Mouse (Mus musculus): ENCODE data around the gene Gm43517. TPM values are rescaled to one million over a fixed set of nuclear protein-coding genes. Genes with fewer than 3 reads are reported as not detected.

Gm43517 gene
- polyA plus RNA-seq, 1 experiment from 2014 or later = not detected

DNA sequence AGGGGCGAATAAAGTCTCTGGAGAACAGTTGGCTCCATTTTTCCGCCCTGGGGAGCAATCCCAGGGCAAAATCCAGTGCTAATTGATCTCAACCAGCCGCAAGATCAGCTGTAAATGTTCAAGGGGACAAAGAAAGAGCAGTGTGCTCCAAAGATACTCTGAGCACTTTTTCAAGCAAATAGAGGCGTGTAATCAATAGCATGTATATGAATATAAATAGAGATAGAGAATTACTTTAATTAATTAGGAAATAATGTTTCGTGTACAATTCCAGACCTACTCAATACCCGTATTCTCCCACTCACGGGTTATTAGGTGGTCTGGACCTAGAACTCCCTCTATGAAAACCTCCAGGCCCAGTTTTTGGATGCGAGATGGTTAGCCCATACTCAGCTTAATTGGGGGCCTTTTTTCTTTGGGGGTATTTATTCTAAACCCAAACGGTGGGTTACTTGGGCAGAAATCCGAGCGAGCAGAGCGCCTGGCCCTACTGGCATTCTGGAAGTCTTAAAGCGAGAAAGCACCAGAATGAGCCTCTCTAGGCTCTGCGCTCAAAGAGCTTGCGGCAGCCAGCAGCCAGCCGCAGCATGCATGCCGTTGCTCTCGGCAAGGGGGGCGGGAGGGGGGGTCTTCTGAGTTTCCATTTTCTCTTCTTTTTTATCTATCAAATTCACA is 8.5 kb upstream of the Gm43517 start:
- H3K27ac ChIP-seq (ENCODE audit: low read length) = no peak overlapping the region
- no peak overlapping the region for H3K4me3 ChIP-seq (replicated peaks; ENCODE audit: low read length)
- H3K9ac ChIP-seq (ENCODE audit: low read length) = no peak overlapping the region
- H3K9me3 ChIP-seq (replicated peaks; ENCODE audit: control insufficient read depth, low read length) = no peaks in the 10 kb centered on the region
- H3K36me3 ChIP-seq (ENCODE audit: control insufficient read depth, insufficient read depth, low read length) = no peaks in the 10 kb centered on the region
- no peak overlapping the region for H3K4me2 ChIP-seq (ENCODE audit: low read depth, low read length)
- no peaks in the 10 kb centered on the region for H3K4me1 ChIP-seq (ENCODE audit: control insufficient read depth, insufficient read depth, low read length)
- no peak for ATAC-seq (ENCODE audit: insufficient read depth, low FRiP score)
- H3K27me3 ChIP-seq (ENCODE audit: control insufficient read depth, insufficient read depth, low read length) = peaks cover 82% of the 10 kb centered on the region
- WGBS = 2% methylated on average over 19 of the region's 19 CpGs

GRCm38 (mm10) chr12:49377281-49377970 is 7.5 kb upstream of the Gm43517 start:
- Histone ChIP-seq H3K27me3 (ENCODE audit: control insufficient read depth, insufficient read depth, low read length) (peaks cover 90% of the 10 kb centered on the region), H3K4me1 (ENCODE audit: control insufficient read depth, insufficient read depth, low read length) (no peaks in the 10 kb centered on the region), H3K9ac (ENCODE audit: low read length) (no peak overlapping the region), H3K4me2 (ENCODE audit: low read depth, low read length) (no peak overlapping the region), H3K4me3 (replicated peaks; ENCODE audit: low read length) (no peak overlapping the region), H3K9me3 (replicated peaks; ENCODE audit: control insufficient read depth, low read length) (no peaks in the 10 kb centered on the region), H3K27ac (ENCODE audit: low read length) (no peak overlapping the region), H3K36me3 (ENCODE audit: control insufficient read depth, insufficient read depth, low read length) (no peaks in the 10 kb centered on the region)
- no peak for ATAC-seq (ENCODE audit: insufficient read depth, low FRiP score)
- 3% methylated on average over 15 of the region's 15 CpGs for WGBS

- 9% methylated on average over 1 of the region's 1 CpGs for WGBS
- H3K27ac ChIP-seq (ENCODE audit: low read length) = no peak overlapping the region
- H3K4me1 ChIP-seq (ENCODE audit: control insufficient read depth, insufficient read depth, low read length) = 0 out of 2 replicates have a peak, but pooled peaks cover 10% of the 10 kb centered on the region
- no peaks in the 10 kb centered on the region for H3K9me3 ChIP-seq (replicated peaks; ENCODE audit: control insufficient read depth, low read length)
- H3K4me3 ChIP-seq (replicated peaks; ENCODE audit: low read length) = no peak overlapping the region
- H3K4me2 ChIP-seq (ENCODE audit: low read depth, low read length) = no peak overlapping the region
- H3K27me3 ChIP-seq (ENCODE audit: control insufficient read depth, insufficient read depth, low read length) = peaks cover 92% of the 10 kb centered on the region
- no peak for ATAC-seq (ENCODE audit: insufficient read depth, low FRiP score)
- H3K9ac ChIP-seq (ENCODE audit: low read length) = no peak overlapping the region
- no peaks in the 10 kb centered on the region for H3K36me3 ChIP-seq (ENCODE audit: control insufficient read depth, insufficient read depth, low read length)
These were observed 6.1 kb upstream of the Gm43517 start for GRCm38 (mm10) chr12:49378920-49379319.

DNA sequence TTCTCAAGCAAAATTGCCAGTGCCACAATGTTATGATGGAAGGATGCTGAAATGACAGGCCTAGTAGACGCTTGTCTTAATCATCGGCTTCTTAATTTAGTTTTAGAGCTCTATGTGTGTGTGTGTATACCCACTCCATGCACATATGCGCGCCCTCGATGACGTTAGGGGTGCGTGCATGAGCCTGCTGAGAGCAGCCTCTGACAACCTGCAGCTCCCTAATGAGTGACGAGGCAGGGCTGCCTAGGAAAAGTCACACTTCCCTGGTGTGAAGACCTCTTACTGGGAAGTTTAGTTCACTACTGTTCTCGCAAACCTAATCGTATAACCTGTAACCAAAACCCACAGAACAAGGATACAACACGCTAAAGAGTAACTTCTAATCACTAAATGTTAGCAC is 5.5 kb upstream of the Gm43517 start:
- Histone ChIP-seq H3K27ac (ENCODE audit: low read length) (no peak overlapping the region), H3K4me3 (replicated peaks; ENCODE audit: low read length) (no peak overlapping the region), H3K4me2 (ENCODE audit: low read depth, low read length) (no peak overlapping the region), H3K36me3 (ENCODE audit: control insufficient read depth, insufficient read depth, low read length) (no peaks in the 10 kb centered on the region), H3K27me3 (ENCODE audit: control insufficient read depth, insufficient read depth, low read length) (peaks cover 91% of the 10 kb centered on the region), H3K9ac (ENCODE audit: low read length) (no peak overlapping the region), H3K4me1 (ENCODE audit: control insufficient read depth, insufficient read depth, low read length) (0 out of 2 replicates have a peak, but pooled peaks cover 11% of the 10 kb centered on the region), H3K9me3 (replicated peaks; ENCODE audit: control insufficient read depth, low read length) (no peaks in the 10 kb centered on the region)
- WGBS = 6% methylated on average over 11 of the region's 11 CpGs
- no peak for ATAC-seq (ENCODE audit: insufficient read depth, low FRiP score)

DNA sequence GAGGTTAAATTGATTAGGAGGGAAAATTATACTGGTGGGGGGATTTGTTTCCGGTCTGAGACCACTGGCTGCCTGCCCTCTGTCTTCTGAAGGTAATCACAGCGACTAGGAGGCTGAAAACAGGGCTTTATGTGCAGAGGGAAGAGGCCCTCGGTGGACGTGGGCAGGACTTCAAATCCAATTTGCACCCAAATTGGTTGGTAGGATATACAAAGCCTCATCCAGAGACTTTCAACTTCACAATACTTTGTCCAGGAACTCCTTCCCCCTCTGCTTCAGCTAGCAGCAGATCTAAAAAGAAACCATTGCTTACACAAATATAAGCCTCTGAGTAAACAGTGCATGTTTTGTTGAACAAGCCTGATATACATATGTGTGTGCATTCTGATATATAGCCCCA is 4.5 kb upstream of the Gm43517 start:
- H3K27me3 ChIP-seq (ENCODE audit: control insufficient read depth, insufficient read depth, low read length) = peaks cover 94% of the 10 kb centered on the region
- WGBS = 2% methylated on average over 4 of the region's 4 CpGs

GRCm38 (mm10) chr12:49381031-49381525 is 3.9 kb upstream of the Gm43517 start:
- Histone ChIP-seq H3K9me3 (replicated peaks; ENCODE audit: control insufficient read depth, low read length) (no peaks in the 10 kb centered on the region), H3K27me3 (ENCODE audit: control insufficient read depth, insufficient read depth, low read length) (peaks cover 94% of the 10 kb centered on the region), H3K9ac (ENCODE audit: low read length) (no peak overlapping the region), H3K27ac (ENCODE audit: low read length) (no peak overlapping the region), H3K4me1 (ENCODE audit: control insufficient read depth, insufficient read depth, low read length) (0 out of 2 replicates have a peak, but pooled peaks cover 11% of the 10 kb centered on the region), H3K4me3 (replicated peaks; ENCODE audit: low read length) (no peak overlapping the region), H3K4me2 (ENCODE audit: low read depth, low read length) (no peak overlapping the region), H3K36me3 (ENCODE audit: control insufficient read depth, insufficient read depth, low read length) (no peaks in the 10 kb centered on the region)
- 4% methylated on average over 4 of the region's 4 CpGs for WGBS
- ATAC-seq (ENCODE audit: insufficient read depth, low FRiP score) = no peak

More for the DNA sequence above, 4.5 kb upstream of the Gm43517 start:
- no peaks in the 10 kb centered on the region for H3K9me3 ChIP-seq (replicated peaks; ENCODE audit: control insufficient read depth, low read length)
- H3K36me3 ChIP-seq (ENCODE audit: control insufficient read depth, insufficient read depth, low read length) = no peaks in the 10 kb centered on the region
- H3K4me1 ChIP-seq (ENCODE audit: control insufficient read depth, insufficient read depth, low read length) = 0 out of 2 replicates have a peak, but pooled peaks cover 11% of the 10 kb centered on the region
- no peak overlapping the region for H3K4me3 ChIP-seq (replicated peaks; ENCODE audit: low read length)
- H3K9ac ChIP-seq (ENCODE audit: low read length) = no peak overlapping the region
- H3K4me2 ChIP-seq (ENCODE audit: low read depth, low read length) = no peak overlapping the region
- no peak for ATAC-seq (ENCODE audit: insufficient read depth, low FRiP score)
- H3K27ac ChIP-seq (ENCODE audit: low read length) = no peak overlapping the region

DNA sequence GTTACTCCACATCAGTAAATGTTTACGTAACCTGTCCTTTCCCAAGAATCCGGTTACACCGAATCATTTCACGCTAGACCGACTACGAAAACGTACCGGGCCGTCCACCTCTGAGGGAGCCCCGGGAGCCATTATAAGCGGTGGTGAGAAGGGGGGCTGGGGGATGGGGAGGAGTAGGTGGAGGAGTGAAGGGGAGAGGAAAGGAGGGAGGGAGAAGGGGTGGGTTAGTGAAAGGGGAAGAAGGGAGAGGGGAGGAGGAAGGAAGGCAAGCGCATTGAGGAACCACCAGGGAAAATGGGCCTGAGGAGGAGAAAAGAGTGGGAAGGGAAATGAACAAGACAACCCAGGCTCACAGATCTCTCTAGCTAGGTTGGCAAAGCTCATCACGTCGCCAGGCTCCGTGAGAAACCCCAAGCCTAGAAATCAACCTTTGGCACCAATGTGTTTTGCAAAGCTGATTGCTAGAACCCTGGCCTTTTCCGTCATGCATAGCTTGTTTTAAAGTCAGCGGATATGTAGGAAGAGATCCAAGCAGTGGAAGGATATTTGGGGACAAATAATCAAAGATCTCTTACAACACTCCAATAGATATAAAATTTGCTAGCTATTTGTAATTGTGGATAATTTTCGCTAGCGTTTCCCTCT is 3.1 kb upstream of the Gm43517 start:
- H3K9me3 ChIP-seq (replicated peaks; ENCODE audit: control insufficient read depth, low read length) = no peaks in the 10 kb centered on the region
- no peaks in the 10 kb centered on the region for H3K36me3 ChIP-seq (ENCODE audit: control insufficient read depth, insufficient read depth, low read length)
- peaks cover 87% of the 10 kb centered on the region for H3K27me3 ChIP-seq (ENCODE audit: control insufficient read depth, insufficient read depth, low read length)
- no peak for ATAC-seq (ENCODE audit: insufficient read depth, low FRiP score)
- no peak overlapping the region for H3K4me3 ChIP-seq (replicated peaks; ENCODE audit: low read length)
- H3K4me2 ChIP-seq (ENCODE audit: low read depth, low read length) = no peak overlapping the region
- WGBS = 3% methylated on average over 19 of the region's 19 CpGs
- no peak overlapping the region for H3K9ac ChIP-seq (ENCODE audit: low read length)
- no peak overlapping the region for H3K27ac ChIP-seq (ENCODE audit: low read length)
- H3K4me1 ChIP-seq (ENCODE audit: control insufficient read depth, insufficient read depth, low read length) = 0 out of 2 replicates have a peak, but pooled peaks cover 11% of the 10 kb centered on the region

GRCm38 (mm10) chr12:49382565-49383520 is 2.1 kb upstream of the Gm43517 start, which contains the start of gene Foxg1:
Gene Foxg1, plus strand, starts transcription at chr12:49382660.
- Histone ChIP-seq H3K9ac (ENCODE audit: low read length) (no peak within 1 kb of the TSS), H3K36me3 (ENCODE audit: control insufficient read depth, insufficient read depth, low read length) (no peaks in the 10 kb centered on the region), H3K27ac (ENCODE audit: low read length) (no peak within 1 kb of the TSS), H3K4me2 (ENCODE audit: low read depth, low read length) (peak within 1 kb of the TSS; percentile 44), H3K4me1 (ENCODE audit: control insufficient read depth, insufficient read depth, low read length) (0 out of 2 replicates have a peak, but pooled peaks cover 11% of the 10 kb centered on the region), H3K9me3 (replicated peaks; ENCODE audit: control insufficient read depth, low read length) (no peaks in the 10 kb centered on the region), H3K27me3 (ENCODE audit: control insufficient read depth, insufficient read depth, low read length) (peaks cover 79% of the 10 kb centered on the region), H3K4me3 (replicated peaks; ENCODE audit: low read length) (peak within 1 kb of the TSS; percentile 35)
- 1% methylated on average over 61 of the region's 61 CpGs for WGBS
- ATAC-seq (ENCODE audit: insufficient read depth, low FRiP score) = peak; percentile 30; the same call in 1 of the 2 replicates

Measured in stomach, embryonic 16.5 days (tissue).